Mouse (Mus musculus) ES-E14 (cell line): ENCODE data around the gene Alg9.
"Not testable (repeated sequence)": the region's sequence is repeated elsewhere in the genome, so short reads cannot be mapped to it uniquely, and the experiment has no call there.

Experiments
- CHD2 ChIP-seq: IDR thresholded peaks from 2 replicates; pipeline ENCODE4 v1.6.1; 2014; ENCODE audit warnings: mild to moderate bottlenecking, low read depth, low read length, inconsistent platforms
- HCFC1 ChIP-seq: IDR thresholded peaks from 2 replicates; pipeline ENCODE4 v1.6.1; 2012; ENCODE audit warnings: low read length, inconsistent platforms, borderline replicate concordance; ENCODE audit not compliant: insufficient read depth
- MAFK ChIP-seq: IDR thresholded peaks from 2 replicates; pipeline ENCODE4 v1.6.1; 2014; ENCODE audit warnings: mild to moderate bottlenecking, low read depth, low read length, inconsistent platforms; ENCODE audit not compliant: insufficient read depth
- ZC3H11A ChIP-seq: IDR thresholded peaks from 2 replicates; pipeline ENCODE4 v1.6.1; 2012; ENCODE audit warnings: low read depth, mild to moderate bottlenecking, inconsistent platforms, low read length, borderline replicate concordance
- ZNF384 ChIP-seq: IDR thresholded peaks from 2 replicates; pipeline ENCODE4 v1.6.1; 2012; ENCODE audit warnings: low read depth, low read length, inconsistent platforms

- TF ChIP-seq ZC3H11A, MAFK, CHD2, ZNF384, HCFC1: not testable (repeated sequence)
These were observed 57.8 kb downstream of the Alg9 start for GRCm38 (mm10) chr9:50832582-50832981.
